Mouse (Mus musculus) heart, embryonic 10.5 days (tissue): Measurements from ENCODE around the gene Ctsw. TPM values are rescaled to one million over a fixed set of nuclear protein-coding genes. Genes with fewer than 3 reads are reported as not detected.

Experiments
- DNase-seq: peaks from one replicate; pipeline ENCODE4 v3.0.0-alpha.2; 2017; ENCODE audit warnings: low spot score
- H3K27ac ChIP-seq: fragments of 300-500 bp; sonication (generic); 2 replicates; pipeline ENCODE4 v1.5.1; 2016; ENCODE audit warnings: mild to moderate bottlenecking
- H3K27me3 ChIP-seq: fragments of 300-500 bp; sonication (generic); 2 replicates; pipeline ENCODE4 v1.6.1; 2016; ENCODE audit warnings: mild to moderate bottlenecking; ENCODE audit not compliant: poor library complexity, insufficient read depth, severe bottlenecking
- H3K36me3 ChIP-seq: fragments of 300-500 bp; sonication (generic); 2 replicates; pipeline ENCODE4 v1.6.1; 2016; ENCODE audit warnings: mild to moderate bottlenecking, moderate library complexity
- H3K4me1 ChIP-seq: fragments of 300-500 bp; sonication (generic); 2 replicates; pipeline ENCODE4 v1.6.1; 2016; ENCODE audit warnings: mild to moderate bottlenecking
- H3K4me3 ChIP-seq: fragments of 300-500 bp; sonication (generic); 2 replicates; pipeline ENCODE4 v1.5.1; 2016; ENCODE audit warnings: mild to moderate bottlenecking, moderate library complexity
- H3K9me3 ChIP-seq: fragments of 300-500 bp; sonication (generic); 2 replicates; pipeline ENCODE4 v1.6.1; 2016; ENCODE audit warnings: mild to moderate bottlenecking, moderate library complexity
- WGBS: fragments of 180-500 bp; shearing (Covaris S2); methylation state at CpG from one replicate; pipeline ENCODE4 v1.1.7; 2016; 5-methylcytosine and 5-hydroxymethylcytosine counted together
- polyA plus RNA-seq: library from polyadenylated mRNA; unstranded; fragments of >200 nt; fragmentation: Nextera tagmentation; extraction: Ambion mirVana; gene quantifications from 2 replicates; pipeline ENCODE4 v1.2.1, GENCODE M21; 2016

Gene Ctsw
- polyA plus RNA-seq, 1 experiment from 2014 or later, result 1.1 TPM

DNA sequence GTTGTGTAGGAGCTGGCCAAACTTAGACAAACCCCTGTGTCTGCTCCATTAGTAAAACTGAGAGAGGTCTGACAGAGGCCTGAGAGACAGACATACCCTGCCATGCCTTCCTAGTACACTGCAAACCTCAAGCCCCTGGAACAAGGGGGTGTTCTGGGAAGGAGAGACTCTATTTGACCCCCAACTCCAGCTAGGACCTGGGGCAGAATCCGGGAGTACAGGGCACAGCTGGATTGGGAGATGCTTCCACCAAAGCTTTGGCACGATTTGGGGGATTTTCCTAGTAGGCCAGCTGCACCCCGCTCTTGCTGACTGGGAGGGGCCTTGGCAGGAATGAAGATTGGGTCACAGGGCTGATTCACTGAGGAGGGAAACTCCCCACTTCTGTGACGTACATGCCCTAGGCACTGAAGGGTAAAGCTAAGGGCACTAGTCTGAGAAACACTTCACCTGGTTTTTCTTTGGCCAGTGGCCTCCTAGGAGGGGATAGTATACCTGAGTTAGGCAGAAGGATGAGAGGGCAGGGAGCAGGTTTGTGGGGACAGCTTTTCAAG is 36.3 kb downstream of the Ctsw start:
- H3K36me3 ChIP-seq, result peaks cover 6% of the 10 kb centered on the region
- peaks cover 22% of the 10 kb centered on the region for H3K4me1 ChIP-seq
- no peak overlapping the region for H3K4me3 ChIP-seq
- no peak overlapping the region for H3K27ac ChIP-seq
- no peaks in the 10 kb centered on the region for H3K9me3 ChIP-seq
- 0 out of 2 replicates have a peak, but pooled peaks cover 6% of the 10 kb centered on the region for H3K27me3 ChIP-seq
- DNase-seq, result no peak
- WGBS, result 62% methylated on average over 4 of the region's 4 CpGs

DNA sequence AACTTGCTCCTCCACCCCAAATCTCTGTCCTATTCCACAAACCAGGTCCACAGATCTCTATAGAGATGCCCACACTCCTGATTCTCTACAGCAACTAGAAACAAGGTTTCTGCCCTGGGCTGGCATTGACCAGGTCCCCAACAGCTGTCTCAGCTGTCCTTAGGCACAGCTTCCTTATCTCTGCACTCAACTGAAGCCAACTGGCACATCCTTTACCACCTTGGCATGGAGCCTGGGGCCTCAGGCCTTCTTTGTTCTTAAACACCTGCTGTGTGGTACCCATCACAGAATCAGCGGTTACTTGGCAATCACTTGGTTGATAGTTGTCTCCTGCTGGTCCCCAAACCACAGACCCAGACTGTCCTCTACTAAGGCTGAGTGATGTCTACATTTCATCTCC is 37.9 kb downstream of the Ctsw start:
- Histone ChIP-seq H3K27ac (no peak overlapping the region), H3K4me1 (peaks cover 36% of the 10 kb centered on the region), H3K4me3 (no peak overlapping the region), H3K36me3 (peaks cover 17% of the 10 kb centered on the region), H3K27me3 (0 out of 2 replicates have a peak, but pooled peaks cover 5% of the 10 kb centered on the region), H3K9me3 (no peaks in the 10 kb centered on the region)
- DNase-seq, result no peak
- 86% methylated on average over 1 of the region's 1 CpGs for WGBS

DNA sequence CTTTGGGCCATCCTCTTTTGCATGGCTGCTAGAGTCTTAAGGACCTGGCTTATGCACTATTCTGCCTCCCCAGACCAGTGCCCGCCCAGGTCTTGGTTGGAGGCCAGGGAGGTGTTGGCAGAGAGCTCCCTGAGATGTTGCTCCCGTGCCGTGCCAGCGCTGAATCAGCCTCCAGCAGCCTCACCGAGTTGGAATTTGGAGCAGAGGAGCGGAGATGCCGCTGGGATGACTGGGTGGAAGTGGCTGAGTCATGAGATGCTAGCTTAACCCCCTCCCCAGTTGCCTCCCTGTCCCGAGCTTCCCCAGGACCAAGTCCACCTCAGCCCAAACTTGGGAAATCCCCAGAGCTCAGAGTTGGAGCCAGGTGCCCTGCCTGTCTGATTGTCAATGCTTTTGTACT is 38.5 kb downstream of the Ctsw start:
- Histone ChIP-seq H3K4me1 (peaks cover 36% of the 10 kb centered on the region), H3K36me3 (peaks cover 17% of the 10 kb centered on the region), H3K9me3 (no peaks in the 10 kb centered on the region), H3K4me3 (no peak overlapping the region), H3K27me3 (0 out of 2 replicates have a peak, but pooled peaks cover 5% of the 10 kb centered on the region), H3K27ac (no peak overlapping the region)
- WGBS, result 70% methylated on average over 8 of the region's 8 CpGs
- no peak for DNase-seq

DNA sequence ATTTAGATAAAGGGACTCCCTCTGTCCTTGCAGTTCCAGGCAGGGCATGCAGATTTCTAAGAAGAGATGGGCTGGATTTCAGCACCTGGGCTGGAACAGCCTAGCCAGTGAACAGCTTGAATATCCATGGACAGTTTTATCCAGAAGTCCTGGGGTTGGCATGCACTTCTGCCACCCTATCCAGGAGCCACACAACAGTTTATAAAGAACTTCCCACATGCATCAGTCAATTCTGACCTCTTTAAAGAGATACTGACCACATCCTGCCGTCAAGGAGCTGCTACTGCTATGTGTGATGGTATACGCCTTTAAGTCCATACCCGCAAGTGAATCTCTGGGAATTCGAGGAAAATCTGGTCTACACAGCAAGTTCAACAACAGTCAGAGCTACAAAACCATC is 39.1 kb downstream of the Ctsw start:
- Histone ChIP-seq H3K9me3 (no peaks in the 10 kb centered on the region), H3K27me3 (0 out of 2 replicates have a peak, but pooled peaks cover 2% of the 10 kb centered on the region), H3K4me3 (no peak overlapping the region), H3K36me3 (peaks cover 17% of the 10 kb centered on the region), H3K4me1 (peaks cover 33% of the 10 kb centered on the region), H3K27ac (no peak overlapping the region)
- 70% methylated on average over 4 of the region's 4 CpGs for WGBS
- no peak for DNase-seq

DNA sequence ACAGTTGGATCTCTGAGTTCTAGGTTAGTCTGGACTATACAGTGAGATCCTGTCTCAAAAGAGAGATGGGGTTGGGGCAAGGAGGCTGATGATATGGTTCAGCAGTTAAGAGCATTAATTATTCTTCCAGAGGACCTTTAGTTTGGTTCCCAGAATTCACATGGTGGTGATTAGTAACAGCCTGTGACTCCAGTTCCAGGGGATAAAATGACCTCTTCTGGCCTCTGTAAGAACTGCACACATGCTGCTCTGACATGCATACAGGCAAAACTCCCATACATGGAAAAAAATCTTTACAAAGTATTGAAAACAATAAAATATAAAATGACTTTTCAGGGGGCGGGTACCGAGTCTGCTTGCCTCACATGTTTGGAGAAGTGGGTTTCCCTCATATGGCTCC is 40.2 kb downstream of the Ctsw start:
- Histone ChIP-seq H3K4me3 (no peak overlapping the region), H3K27ac (no peak overlapping the region), H3K36me3 (peaks cover 17% of the 10 kb centered on the region), H3K4me1 (peaks cover 32% of the 10 kb centered on the region), H3K9me3 (no peaks in the 10 kb centered on the region), H3K27me3 (no peaks in the 10 kb centered on the region)
- no peak for DNase-seq
- 72% methylated on average over 2 of the region's 2 CpGs for WGBS

DNA sequence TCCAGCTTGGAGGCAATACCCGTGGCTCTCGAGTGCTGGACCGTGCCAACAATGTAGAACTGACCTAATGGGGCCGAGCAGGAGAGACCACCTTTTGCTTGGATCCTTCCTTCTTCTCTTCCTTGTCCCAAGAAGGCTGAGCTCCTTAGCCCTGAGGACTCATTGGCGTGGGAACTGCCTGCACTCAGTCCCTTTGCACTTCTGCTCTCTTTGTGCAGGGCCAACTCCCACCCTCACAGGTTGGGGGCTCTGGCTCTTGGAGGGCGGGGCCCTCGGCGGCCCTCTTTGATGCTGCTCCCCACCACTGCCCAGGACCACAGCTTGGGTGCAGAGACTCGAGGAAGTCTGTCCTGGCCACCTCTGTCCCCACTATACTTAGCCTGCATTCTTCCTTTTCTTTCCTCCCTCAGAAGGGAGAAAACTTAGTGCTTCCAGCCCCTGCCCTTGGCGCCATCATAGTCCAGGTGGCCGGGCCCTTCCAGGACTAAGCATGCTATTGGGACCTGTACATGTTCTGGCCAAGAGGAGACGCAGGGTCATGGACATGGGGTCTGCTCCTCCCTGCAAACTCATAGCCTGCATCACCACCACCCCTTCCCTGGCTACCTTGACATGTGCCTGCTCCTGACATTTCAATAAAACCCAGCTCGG is 41.5 kb downstream of the Ctsw start:
- no peak overlapping the region; the same call in 1 of the 2 replicates for H3K27ac ChIP-seq
- no peaks in the 10 kb centered on the region for H3K9me3 ChIP-seq
- H3K36me3 ChIP-seq, result peaks cover 29% of the 10 kb centered on the region
- H3K27me3 ChIP-seq, result no peaks in the 10 kb centered on the region
- peak overlapping the region; percentile 84; the same call in 1 of the 2 replicates for H3K4me3 ChIP-seq
- peaks cover 30% of the 10 kb centered on the region for H3K4me1 ChIP-seq
- DNase-seq, result no peak
- WGBS, result 91% methylated on average over 13 of the region's 13 CpGs

DNA sequence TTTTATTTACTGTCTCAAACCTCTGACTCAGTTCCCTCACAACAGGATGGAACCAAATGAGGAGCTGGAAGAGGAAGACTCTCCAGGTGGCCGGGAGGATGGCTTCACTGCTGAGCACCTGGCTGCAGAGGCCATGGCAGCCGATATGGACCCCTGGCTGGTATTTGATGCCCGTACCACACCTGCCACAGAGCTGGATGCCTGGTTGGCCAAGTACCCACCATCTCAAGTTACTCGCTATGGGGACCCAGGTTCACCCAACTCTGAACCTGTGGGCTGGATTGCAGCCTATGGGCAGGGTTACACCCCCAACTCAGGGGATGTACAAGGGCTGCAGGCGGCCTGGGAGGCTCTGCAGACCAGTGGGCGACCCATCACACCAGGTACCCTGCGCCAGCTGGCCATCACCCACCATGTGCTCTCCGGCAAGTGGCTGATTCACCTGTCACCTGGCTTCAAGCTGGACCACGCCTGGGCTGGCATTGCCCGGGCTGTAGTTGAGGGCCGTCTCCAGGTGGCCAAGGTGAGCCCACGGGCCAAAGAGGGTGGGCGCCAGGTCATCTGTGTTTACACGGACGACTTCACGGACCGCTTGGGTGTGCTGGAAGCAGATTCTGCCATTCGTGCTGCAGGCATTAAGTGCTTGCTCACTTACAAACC is 42.3 kb downstream of the Ctsw start:
- 87% methylated on average over 18 of the region's 18 CpGs for WGBS
- Histone ChIP-seq H3K27me3 (no peaks in the 10 kb centered on the region), H3K4me1 (peaks cover 30% of the 10 kb centered on the region), H3K9me3 (no peaks in the 10 kb centered on the region), H3K4me3 (peak overlapping the region; percentile 84), H3K36me3 (peaks cover 36% of the 10 kb centered on the region), H3K27ac (peak overlapping the region; percentile 95)
- DNase-seq, result no peak

DNA sequence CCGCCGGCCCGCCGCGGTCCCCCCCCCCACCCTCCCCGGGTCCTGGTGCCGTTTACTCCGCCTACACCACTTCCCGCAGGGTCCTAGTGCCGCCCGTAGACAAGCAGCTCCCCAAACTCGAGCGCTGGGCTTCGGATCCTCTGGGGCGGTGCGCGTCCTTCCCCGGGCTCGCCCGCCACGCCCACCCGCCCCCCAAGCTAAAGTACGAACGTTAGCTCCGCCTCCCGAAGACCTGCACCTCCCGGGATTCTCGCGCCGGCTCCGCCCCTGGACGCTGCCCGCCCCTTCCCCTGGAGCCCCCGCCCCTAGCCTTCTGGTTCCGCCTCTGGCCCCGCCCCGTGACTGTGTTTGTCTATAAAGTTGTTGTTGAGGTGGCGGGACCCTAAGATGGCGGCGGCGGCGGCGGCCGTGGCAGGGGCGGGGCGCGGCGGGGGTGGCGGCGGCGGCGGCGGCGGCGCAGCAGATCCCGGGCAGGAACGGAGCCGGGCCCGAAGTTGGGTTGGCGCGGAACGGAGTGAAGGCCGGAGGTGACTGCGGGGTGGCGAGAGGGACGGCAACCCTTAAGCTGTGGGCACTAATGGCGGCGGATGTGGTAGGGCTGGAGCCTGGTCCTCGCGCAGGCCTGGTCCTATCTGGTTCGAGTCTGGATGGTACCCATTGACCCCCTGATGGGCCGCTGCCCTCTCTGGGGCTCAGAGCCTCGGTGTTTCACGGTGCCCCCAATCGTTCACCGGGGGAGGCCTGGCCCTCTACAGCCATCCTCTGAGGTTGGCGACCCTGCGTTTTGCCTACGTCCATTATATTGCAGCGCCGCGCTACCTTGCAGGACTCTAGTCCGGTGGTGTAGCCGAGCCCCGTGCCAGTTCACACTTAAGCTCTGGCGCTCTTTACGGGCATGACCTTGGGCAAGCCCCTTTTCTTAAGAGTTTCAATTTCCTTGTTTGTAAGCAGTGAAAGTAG is 43.2 kb downstream of the Ctsw start, which contains the start of the genes Drap1 and AI837181:
Drap1 (minus strand) TSS at position 198 of the 960 bp plus-strand sequence.
AI837181 (plus strand) TSS at position 363 of the 960 bp plus-strand sequence.
- Histone ChIP-seq H3K4me1 (peaks cover 30% of the 10 kb centered on the region), H3K27me3 (no peaks in the 10 kb centered on the region), H3K27ac (peak within 1 kb of the TSS; percentile 95), H3K36me3 (peaks cover 46% of the 10 kb centered on the region), H3K4me3 (peak within 1 kb of the TSS; percentile 84), H3K9me3 (no peaks in the 10 kb centered on the region)
- WGBS, result under 1% methylated on average over 73 of the region's 87 CpGs
- peak; percentile 99 for DNase-seq

DNA sequence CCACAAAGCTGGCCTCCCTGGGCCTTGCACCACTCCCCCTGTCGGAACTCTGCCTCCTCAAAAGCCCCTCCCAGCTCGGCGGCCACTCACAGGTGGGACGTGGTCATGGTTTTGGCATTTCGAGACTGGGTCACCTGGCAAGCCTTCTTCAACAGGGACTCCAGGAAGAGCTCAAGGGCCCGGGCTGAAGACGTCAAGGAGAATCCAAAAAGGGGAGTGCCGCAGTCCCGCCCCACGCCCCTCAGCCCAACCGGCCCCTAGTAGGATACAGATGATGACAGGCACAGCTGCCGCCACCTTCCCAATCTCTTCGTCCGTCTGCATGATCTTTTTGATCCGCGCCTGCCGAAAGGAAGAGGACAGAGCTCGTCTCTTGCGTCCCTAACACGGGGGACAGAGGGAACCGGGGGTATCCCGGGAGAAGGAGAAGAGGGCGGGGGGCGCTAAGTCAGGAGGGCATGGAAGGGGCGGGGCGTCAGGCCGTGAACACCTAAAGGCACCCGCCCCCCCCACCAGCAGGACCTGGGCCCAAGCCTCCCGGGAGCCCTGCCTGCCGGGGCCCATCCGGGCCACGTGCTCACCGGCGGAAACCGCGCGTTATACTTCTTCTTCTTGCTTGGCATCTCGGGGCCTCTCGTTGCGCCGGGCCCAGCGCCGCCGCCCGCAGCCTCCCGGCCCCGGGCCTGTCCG is 44.1 kb downstream of the Ctsw start:
- H3K27me3 ChIP-seq, result no peaks in the 10 kb centered on the region
- H3K27ac ChIP-seq, result peak overlapping the region; percentile 95
- H3K4me3 ChIP-seq, result peak overlapping the region; percentile 84
- no peaks in the 10 kb centered on the region for H3K9me3 ChIP-seq
- peak; percentile 92 for DNase-seq
- peaks cover 30% of the 10 kb centered on the region for H3K4me1 ChIP-seq
- under 1% methylated on average over 37 of the region's 48 CpGs for WGBS
- peaks cover 49% of the 10 kb centered on the region for H3K36me3 ChIP-seq

DNA sequence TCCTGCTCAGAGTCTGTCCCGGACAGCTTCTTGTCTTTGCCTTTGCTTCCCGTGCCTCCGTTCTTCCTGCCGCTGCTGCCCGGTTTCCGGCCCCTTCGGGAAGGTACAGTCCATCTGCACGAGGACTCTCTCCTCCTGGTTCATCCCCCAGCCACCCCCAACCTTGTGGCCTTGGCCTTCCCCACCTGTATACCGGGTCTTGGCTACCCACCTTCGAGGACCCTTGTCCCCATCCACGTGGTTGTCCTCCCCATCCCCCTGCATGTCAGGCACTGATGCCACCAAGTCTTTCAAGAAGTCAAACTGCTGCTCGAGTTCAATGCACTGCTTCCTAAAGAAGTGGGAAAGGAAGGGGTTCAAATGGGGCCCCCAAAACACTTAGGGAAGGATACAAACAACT is 44.7 kb downstream of the Ctsw start:
- H3K27ac ChIP-seq, result peak overlapping the region; percentile 95; the same call in 1 of the 2 replicates
- DNase-seq, result no peak
- H3K4me3 ChIP-seq, result peak overlapping the region; percentile 84
- no peaks in the 10 kb centered on the region for H3K9me3 ChIP-seq
- 65% methylated on average over 12 of the region's 12 CpGs for WGBS
- peaks cover 49% of the 10 kb centered on the region for H3K36me3 ChIP-seq
- H3K27me3 ChIP-seq, result no peaks in the 10 kb centered on the region
- peaks cover 30% of the 10 kb centered on the region for H3K4me1 ChIP-seq

DNA sequence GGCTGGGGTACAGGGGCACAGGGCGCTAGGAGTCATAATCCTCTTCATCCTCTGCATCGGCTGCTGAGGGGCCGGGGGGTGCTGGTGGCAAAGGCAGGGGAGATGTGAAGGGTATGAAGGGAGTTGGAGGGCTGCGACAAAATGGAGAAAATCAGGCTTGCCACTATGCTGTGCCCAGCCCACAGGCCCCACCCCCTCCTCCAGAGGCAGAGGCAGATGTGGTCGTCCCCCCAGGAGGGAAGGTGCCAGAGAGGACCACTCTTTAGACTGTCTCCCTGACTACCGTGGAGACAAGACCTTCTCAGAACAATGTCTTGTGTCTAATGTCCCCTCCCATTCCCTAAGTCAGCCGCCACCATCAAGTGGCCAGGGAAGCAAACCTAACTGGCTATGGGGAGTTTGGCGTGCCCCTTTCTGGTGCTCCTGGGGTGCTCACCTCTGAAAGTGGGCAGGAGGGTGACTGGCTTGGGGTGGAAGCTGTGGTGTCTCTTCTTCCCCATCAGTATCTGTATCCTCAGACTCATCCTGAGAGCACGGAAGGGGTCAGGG is 45.3 kb downstream of the Ctsw start:
- peaks cover 55% of the 10 kb centered on the region for H3K36me3 ChIP-seq
- no peaks in the 10 kb centered on the region for H3K27me3 ChIP-seq
- WGBS, result 89% methylated on average over 9 of the region's 9 CpGs
- H3K4me1 ChIP-seq, result peaks cover 30% of the 10 kb centered on the region
- H3K9me3 ChIP-seq, result no peaks in the 10 kb centered on the region
- H3K27ac ChIP-seq, result no peak overlapping the region
- H3K4me3 ChIP-seq, result peak overlapping the region; percentile 84
- no peak for DNase-seq

DNA sequence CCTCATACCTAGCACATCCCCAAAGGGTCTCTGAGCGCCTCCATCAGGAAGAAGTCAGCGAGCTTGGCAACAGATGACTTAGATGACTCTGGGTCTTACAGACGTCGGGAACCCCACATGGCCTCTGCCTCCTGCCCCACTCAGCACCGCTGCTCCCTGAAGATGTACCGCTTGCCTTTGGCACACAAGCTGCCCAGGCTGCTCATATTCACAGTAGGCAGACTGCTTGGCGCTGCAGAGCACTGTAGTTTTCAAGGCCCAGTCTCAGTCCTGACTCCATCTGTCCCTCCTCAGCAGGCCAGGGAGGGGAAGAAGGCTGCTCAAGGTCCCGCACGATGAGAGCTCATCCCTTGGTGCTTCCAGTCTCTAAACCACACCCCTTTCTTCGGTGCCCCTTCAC is 46.0 kb downstream of the Ctsw start:
- Histone ChIP-seq H3K4me3 (no peak overlapping the region), H3K27ac (no peak overlapping the region), H3K4me1 (peaks cover 30% of the 10 kb centered on the region), H3K36me3 (peaks cover 54% of the 10 kb centered on the region), H3K9me3 (no peaks in the 10 kb centered on the region), H3K27me3 (no peaks in the 10 kb centered on the region)
- 81% methylated on average over 10 of the region's 10 CpGs for WGBS
- DNase-seq, result no peak
